ENCODE assay signal across 8 mouse cellular contexts in the genomic region with DNA sequence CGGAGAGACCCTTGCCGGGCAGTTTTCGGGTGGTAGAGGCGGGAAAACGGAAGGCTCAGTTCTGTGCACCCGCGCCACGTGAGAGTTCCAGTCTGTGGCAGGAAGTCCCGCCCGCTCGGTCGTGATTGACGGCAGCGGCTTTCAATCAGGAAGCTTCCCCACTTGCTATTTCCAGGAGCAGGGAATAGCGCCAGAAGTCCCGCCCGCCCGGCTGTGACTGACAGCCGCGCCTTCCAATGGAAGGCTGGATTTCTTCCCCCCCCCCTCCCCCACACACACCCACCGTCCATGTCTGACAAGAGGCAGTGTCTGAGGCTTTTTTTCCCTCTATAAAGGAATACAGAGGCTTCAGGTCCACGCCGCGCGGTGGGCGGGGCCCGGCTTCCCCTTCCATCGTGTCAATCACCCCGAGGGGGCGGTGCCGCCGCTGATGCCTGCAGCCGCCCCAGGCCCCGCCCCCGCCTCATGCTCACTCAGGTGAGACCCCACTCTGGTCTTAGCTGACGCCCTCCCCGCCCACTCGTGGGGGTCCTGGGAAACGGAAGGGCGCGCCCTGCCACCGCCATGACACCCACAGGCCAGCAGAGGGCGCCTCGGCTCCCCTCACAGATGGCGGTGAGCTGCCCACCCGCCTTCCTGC.
A peak's percentile ranks its signal among the peaks of the same experiment; 100 is the strongest.
DNase-seq lines count a peak whose midpoint lies in the region; ATAC-seq and TF ChIP-seq lines count a peak whose summit lies in the region.

No protein-coding gene starts in this region.

- H3K27ac ChIP-seq in heart, embryonic 12.5 days (ENCODE audit: poor library complexity, severe bottlenecking) = peak overlapping the region; percentile 76
- peak overlapping the region; percentile 76 for H3K27ac ChIP-seq in kidney, postnatal 0 days
- H3K27ac ChIP-seq in liver, embryonic 11.5 days (ENCODE audit: low read depth, low read length) = no peak overlapping the region
- peak overlapping the region; percentile 76 for H3K27ac ChIP-seq in stomach, embryonic 14.5 days (ENCODE audit: low read length)

- ATAC-seq in erythroid progenitor cell, adult 5-6 weeks (replicated peaks; ENCODE audit: low FRiP score, poor library complexity, severe bottlenecking) = peak; percentile 99
- peak; percentile 98 for ATAC-seq in heart, embryonic 12.5 days (ENCODE audit: insufficient number of reproducible peaks, low FRiP score)
- peak; percentile 98 for ATAC-seq in kidney, postnatal 0 days (replicated peaks; ENCODE audit: low FRiP score, low read depth)
- peak; percentile 95 for ATAC-seq in liver, embryonic 11.5 days (replicated peaks; ENCODE audit: low FRiP score)
- ATAC-seq in stomach, embryonic 14.5 days (ENCODE audit: insufficient number of reproducible peaks, insufficient read depth, low FRiP score, low read depth) = peak; percentile 96

- WGBS in heart, embryonic 12.5 days = 0% methylated on average over 44 of the region's 46 CpGs
- WGBS in kidney, postnatal 0 days = under 1% methylated on average over 45 of the region's 46 CpGs
- 0% methylated on average over 43 of the region's 46 CpGs for WGBS in liver, embryonic 11.5 days
- WGBS in stomach, embryonic 14.5 days = 0% methylated on average over 40 of the region's 46 CpGs

- peak overlapping the region; percentile 86 for H3K4me2 ChIP-seq in heart, embryonic 12.5 days
- peak overlapping the region; percentile 80 for H3K4me2 ChIP-seq in kidney, postnatal 0 days (ENCODE audit: low read length)
- H3K4me2 ChIP-seq in liver, embryonic 11.5 days = peak overlapping the region; percentile 81
- peak overlapping the region; percentile 52 for H3K4me2 ChIP-seq in stomach, embryonic 14.5 days (replicated peaks; ENCODE audit: low read depth, low read length)

- H3K9me3 ChIP-seq in heart, embryonic 12.5 days (replicated peaks) = no peaks in the 10 kb centered on the region
- H3K9me3 ChIP-seq in kidney, postnatal 0 days (replicated peaks; ENCODE audit: low read length) = no peaks in the 10 kb centered on the region
- no peaks in the 10 kb centered on the region for H3K9me3 ChIP-seq in liver, embryonic 11.5 days (ENCODE audit: control insufficient read depth, low read length)
- no peaks in the 10 kb centered on the region for H3K9me3 ChIP-seq in stomach, embryonic 14.5 days (ENCODE audit: control insufficient read depth, low read depth, low read length)

- peak overlapping the region; percentile 77 for H3K9ac ChIP-seq in heart, embryonic 12.5 days
- peak overlapping the region; percentile 59; the same call in 1 of the 2 replicates for H3K9ac ChIP-seq in kidney, postnatal 0 days (ENCODE audit: low read depth, low read length)
- H3K9ac ChIP-seq in liver, embryonic 11.5 days (ENCODE audit: low read depth, low read length) = peak overlapping the region; percentile 72
- peak overlapping the region; percentile 58 for H3K9ac ChIP-seq in stomach, embryonic 14.5 days (replicated peaks; ENCODE audit: low read depth, low read length)

- no peaks in the 10 kb centered on the region for H3K27me3 ChIP-seq in heart, embryonic 12.5 days (replicated peaks)
- H3K27me3 ChIP-seq in kidney, postnatal 0 days (ENCODE audit: insufficient read depth, low read length) = no peaks in the 10 kb centered on the region
- H3K27me3 ChIP-seq in liver, embryonic 11.5 days (replicated peaks; ENCODE audit: control insufficient read depth, insufficient read depth, low read length) = no peaks in the 10 kb centered on the region
- no peaks in the 10 kb centered on the region for H3K27me3 ChIP-seq in stomach, embryonic 14.5 days (ENCODE audit: control insufficient read depth, insufficient read depth, low read length)

- peak overlapping the region; percentile 82 for H3K4me3 ChIP-seq in heart, embryonic 12.5 days
- peak overlapping the region; percentile 78 for H3K4me3 ChIP-seq in kidney, postnatal 0 days (replicated peaks; ENCODE audit: low read depth, low read length)
- H3K4me3 ChIP-seq in liver, embryonic 11.5 days (ENCODE audit: low read depth, low read length) = peak overlapping the region; percentile 55
- H3K4me3 ChIP-seq in stomach, embryonic 14.5 days (ENCODE audit: low read depth, low read length) = peak overlapping the region; percentile 58

- peak; percentile 80 for TF ChIP-seq CTCF in kidney, postnatal 0 days (IDR thresholded peaks at IDR 0.05; ENCODE audit: low read depth)

- peak; percentile 100 for DNase-seq in CD4-positive helper T cell, adult 2 months (ENCODE audit: low read depth, low spot score)
- DNase-seq in brain, embryonic 18.5 days (ENCODE audit: low read depth, low spot score) = peak; percentile 97
- DNase-seq in kidney, postnatal 0 days (ENCODE audit: low spot score) = peak; percentile 98
- peak; percentile 99 for DNase-seq in liver, embryonic 11.5 days (ENCODE audit: low spot score)
- DNase-seq in naive thymus-derived CD4-positive, alpha-beta T cell, adult 2 months (ENCODE audit: low read depth) = peak; percentile 99

- H3K4me1 ChIP-seq in heart, embryonic 12.5 days (replicated peaks) = no peaks in the 10 kb centered on the region
- no peaks in the 10 kb centered on the region for H3K4me1 ChIP-seq in kidney, postnatal 0 days (replicated peaks; ENCODE audit: insufficient read depth, low read length)
- H3K4me1 ChIP-seq in liver, embryonic 11.5 days (replicated peaks; ENCODE audit: control insufficient read depth, insufficient read depth, low read length) = no peaks in the 10 kb centered on the region
- no peaks in the 10 kb centered on the region for H3K4me1 ChIP-seq in stomach, embryonic 14.5 days (ENCODE audit: control insufficient read depth, insufficient read depth, low read length)

- no peaks in the 10 kb centered on the region for H3K36me3 ChIP-seq in heart, embryonic 12.5 days
- H3K36me3 ChIP-seq in kidney, postnatal 0 days (ENCODE audit: insufficient read depth, low read length) = no peaks in the 10 kb centered on the region
- no peaks in the 10 kb centered on the region for H3K36me3 ChIP-seq in liver, embryonic 11.5 days (ENCODE audit: control insufficient read depth, insufficient read depth, low read length)
- no peaks in the 10 kb centered on the region for H3K36me3 ChIP-seq in stomach, embryonic 14.5 days (ENCODE audit: control insufficient read depth, insufficient read depth, low read length)
